Mouse (Mus musculus): ENCODE measurements around the gene Dppa3. TPM values are rescaled to one million over a fixed set of nuclear protein-coding genes. Genes with fewer than 3 reads are reported as not detected.

Dppa3 gene
- polyA plus RNA-seq, 1 experiment from 2014 or later: not detected

GRCm38 (mm10) chr6:122599054-122599737 lies 27.0 kb upstream of the Dppa3 start:
- 80% methylated on average over 9 of the region's 9 CpGs for WGBS (ENCODE audit: insufficient replicate concordance)
- Histone ChIP-seq H3K27ac (ENCODE audit: low read length) (no peak overlapping the region), H3K4me3 (ENCODE audit: low read depth, low read length) (no peak overlapping the region), H3K4me2 (ENCODE audit: low read depth, low read length) (no peak overlapping the region), H3K4me1 (ENCODE audit: control insufficient read depth, low read depth, low read length) (no peaks in the 10 kb centered on the region), H3K36me3 (ENCODE audit: control insufficient read depth, insufficient read depth) (no peaks in the 10 kb centered on the region), H3K27me3 (ENCODE audit: control insufficient read depth, insufficient read depth, low read depth, low read length) (no peaks in the 10 kb centered on the region), H3K9ac (ENCODE audit: low read depth, low read length) (no peak overlapping the region), H3K9me3 (replicated peaks; ENCODE audit: control insufficient read depth, low read length) (no peaks in the 10 kb centered on the region)
- ATAC-seq (ENCODE audit: low read depth): no peak

GRCm38 (mm10) chr6:122600066-122600646 lies 26.1 kb upstream of the Dppa3 start:
- no peak overlapping the region for H3K27ac ChIP-seq (ENCODE audit: low read length)
- no peaks in the 10 kb centered on the region for H3K27me3 ChIP-seq (ENCODE audit: control insufficient read depth, insufficient read depth, low read depth, low read length)
- no peak for ATAC-seq (ENCODE audit: low read depth)
- H3K36me3 ChIP-seq (ENCODE audit: control insufficient read depth, insufficient read depth): no peaks in the 10 kb centered on the region
- no peak overlapping the region for H3K4me3 ChIP-seq (ENCODE audit: low read depth, low read length)
- no peaks in the 10 kb centered on the region for H3K4me1 ChIP-seq (ENCODE audit: control insufficient read depth, low read depth, low read length)
- no peak overlapping the region for H3K4me2 ChIP-seq (ENCODE audit: low read depth, low read length)
- WGBS (ENCODE audit: insufficient replicate concordance): 70% methylated on average over 7 of the region's 7 CpGs
- no peak overlapping the region for H3K9ac ChIP-seq (ENCODE audit: low read depth, low read length)
- H3K9me3 ChIP-seq (replicated peaks; ENCODE audit: control insufficient read depth, low read length): no peaks in the 10 kb centered on the region

- no peak overlapping the region for H3K4me3 ChIP-seq (ENCODE audit: low read depth, low read length)
Measured at GRCm38 (mm10) chr6:122601031-122601430, 25.2 kb upstream of the Dppa3 start.

GRCm38 (mm10) chr6:122601615-122602014 lies 24.6 kb upstream of the Dppa3 start:
- H3K4me1 ChIP-seq (ENCODE audit: control insufficient read depth, low read depth, low read length): no peaks in the 10 kb centered on the region
- no peaks in the 10 kb centered on the region for H3K9me3 ChIP-seq (replicated peaks; ENCODE audit: control insufficient read depth, low read length)
- H3K4me3 ChIP-seq (ENCODE audit: low read depth, low read length): peak overlapping the region; percentile 71
- peak overlapping the region; percentile 78 for H3K27ac ChIP-seq (ENCODE audit: low read length)
- H3K9ac ChIP-seq (ENCODE audit: low read depth, low read length): peak overlapping the region; percentile 69
- H3K36me3 ChIP-seq (ENCODE audit: control insufficient read depth, insufficient read depth): no peaks in the 10 kb centered on the region
- H3K4me2 ChIP-seq (ENCODE audit: low read depth, low read length): peak overlapping the region; percentile 52
- ATAC-seq (ENCODE audit: low read depth): no peak
- no peaks in the 10 kb centered on the region for H3K27me3 ChIP-seq (ENCODE audit: control insufficient read depth, insufficient read depth, low read depth, low read length)
- 50% methylated on average over 3 of the region's 3 CpGs for WGBS (ENCODE audit: insufficient replicate concordance)

More at GRCm38 (mm10) chr6:122601031-122601430, 25.2 kb upstream of the Dppa3 start:
- Histone ChIP-seq H3K4me1 (ENCODE audit: control insufficient read depth, low read depth, low read length) (no peaks in the 10 kb centered on the region), H3K9me3 (replicated peaks; ENCODE audit: control insufficient read depth, low read length) (no peaks in the 10 kb centered on the region), H3K36me3 (ENCODE audit: control insufficient read depth, insufficient read depth) (no peaks in the 10 kb centered on the region), H3K9ac (ENCODE audit: low read depth, low read length) (no peak overlapping the region), H3K27ac (ENCODE audit: low read length) (no peak overlapping the region), H3K27me3 (ENCODE audit: control insufficient read depth, insufficient read depth, low read depth, low read length) (no peaks in the 10 kb centered on the region), H3K4me2 (ENCODE audit: low read depth, low read length) (no peak overlapping the region)
- WGBS (ENCODE audit: insufficient replicate concordance): 71% methylated on average over 4 of the region's 4 CpGs
- no peak for ATAC-seq (ENCODE audit: low read depth)

GRCm38 (mm10) chr6:122602242-122602991 lies 23.8 kb upstream of the Dppa3 start, which contains the start of gene Apobec1:
TSS of gene Apobec1 (minus strand) at chr6:122602444.
- H3K27me3 ChIP-seq (ENCODE audit: control insufficient read depth, insufficient read depth, low read depth, low read length): no peaks in the 10 kb centered on the region
- peak within 1 kb of the TSS; percentile 52 for H3K4me2 ChIP-seq (ENCODE audit: low read depth, low read length)
- peak; percentile 87 for ATAC-seq (ENCODE audit: low read depth)
- 1% methylated on average over 22 of the region's 22 CpGs for WGBS (ENCODE audit: insufficient replicate concordance)
- H3K4me1 ChIP-seq (ENCODE audit: control insufficient read depth, low read depth, low read length): no peaks in the 10 kb centered on the region
- H3K9ac ChIP-seq (ENCODE audit: low read depth, low read length): peak within 1 kb of the TSS; percentile 69
- peak within 1 kb of the TSS; percentile 78 for H3K27ac ChIP-seq (ENCODE audit: low read length)
- peak within 1 kb of the TSS; percentile 71 for H3K4me3 ChIP-seq (ENCODE audit: low read depth, low read length)
- no peaks in the 10 kb centered on the region for H3K9me3 ChIP-seq (replicated peaks; ENCODE audit: control insufficient read depth, low read length)
- H3K36me3 ChIP-seq (ENCODE audit: control insufficient read depth, insufficient read depth): no peaks in the 10 kb centered on the region

GRCm38 (mm10) chr6:122602992-122603322 lies 23.3 kb upstream of the Dppa3 start:
- peak overlapping the region; percentile 69 for H3K9ac ChIP-seq (ENCODE audit: low read depth, low read length)
- H3K4me2 ChIP-seq (ENCODE audit: low read depth, low read length): peak overlapping the region; percentile 52
- H3K9me3 ChIP-seq (replicated peaks; ENCODE audit: control insufficient read depth, low read length): no peaks in the 10 kb centered on the region
- H3K36me3 ChIP-seq (ENCODE audit: control insufficient read depth, insufficient read depth): no peaks in the 10 kb centered on the region
- no peaks in the 10 kb centered on the region for H3K4me1 ChIP-seq (ENCODE audit: control insufficient read depth, low read depth, low read length)
- no peak for ATAC-seq (ENCODE audit: low read depth)
- WGBS (ENCODE audit: insufficient replicate concordance): 0% methylated on average over 1 of the region's 1 CpGs
- peak overlapping the region; percentile 71 for H3K4me3 ChIP-seq (ENCODE audit: low read depth, low read length)
- peak overlapping the region; percentile 78 for H3K27ac ChIP-seq (ENCODE audit: low read length)
- no peaks in the 10 kb centered on the region for H3K27me3 ChIP-seq (ENCODE audit: control insufficient read depth, insufficient read depth, low read depth, low read length)

- Histone ChIP-seq H3K4me2 (ENCODE audit: low read depth, low read length) (no peak overlapping the region), H3K4me1 (ENCODE audit: control insufficient read depth, low read depth, low read length) (no peaks in the 10 kb centered on the region), H3K4me3 (ENCODE audit: low read depth, low read length) (no peak overlapping the region), H3K9me3 (replicated peaks; ENCODE audit: control insufficient read depth, low read length) (no peaks in the 10 kb centered on the region), H3K27ac (ENCODE audit: low read length) (peak overlapping the region; percentile 58), H3K9ac (ENCODE audit: low read depth, low read length) (no peak overlapping the region), H3K36me3 (ENCODE audit: control insufficient read depth, insufficient read depth) (no peaks in the 10 kb centered on the region), H3K27me3 (ENCODE audit: control insufficient read depth, insufficient read depth, low read depth, low read length) (no peaks in the 10 kb centered on the region)
- no peak for ATAC-seq (ENCODE audit: low read depth)
Measured at GRCm38 (mm10) chr6:122604260-122604659, 21.9 kb upstream of the Dppa3 start.

GRCm38 (mm10) chr6:122605483-122605882 lies 20.7 kb upstream of the Dppa3 start:
- H3K27ac ChIP-seq (ENCODE audit: low read length): no peak overlapping the region
- ATAC-seq (ENCODE audit: low read depth): no peak
- no peaks in the 10 kb centered on the region for H3K4me1 ChIP-seq (ENCODE audit: control insufficient read depth, low read depth, low read length)
- no peaks in the 10 kb centered on the region for H3K36me3 ChIP-seq (ENCODE audit: control insufficient read depth, insufficient read depth)
- no peak overlapping the region for H3K9ac ChIP-seq (ENCODE audit: low read depth, low read length)
- no peaks in the 10 kb centered on the region for H3K9me3 ChIP-seq (replicated peaks; ENCODE audit: control insufficient read depth, low read length)
- no peak overlapping the region for H3K4me2 ChIP-seq (ENCODE audit: low read depth, low read length)
- no peak overlapping the region for H3K4me3 ChIP-seq (ENCODE audit: low read depth, low read length)
- no peaks in the 10 kb centered on the region for H3K27me3 ChIP-seq (ENCODE audit: control insufficient read depth, insufficient read depth, low read depth, low read length)
- 76% methylated on average over 8 of the region's 8 CpGs for WGBS (ENCODE audit: insufficient replicate concordance)

- ATAC-seq (ENCODE audit: low read depth): no peak
- no peak overlapping the region for H3K27ac ChIP-seq (ENCODE audit: low read length)
- WGBS (ENCODE audit: insufficient replicate concordance): 78% methylated on average over 11 of the region's 11 CpGs
Measured at GRCm38 (mm10) chr6:122606661-122607060, 19.5 kb upstream of the Dppa3 start.

More at GRCm38 (mm10) chr6:122606661-122607060, 19.5 kb upstream of the Dppa3 start:
- Histone ChIP-seq H3K36me3 (ENCODE audit: control insufficient read depth, insufficient read depth) (no peaks in the 10 kb centered on the region), H3K4me3 (ENCODE audit: low read depth, low read length) (no peak overlapping the region), H3K9ac (ENCODE audit: low read depth, low read length) (no peak overlapping the region), H3K9me3 (replicated peaks; ENCODE audit: control insufficient read depth, low read length) (no peaks in the 10 kb centered on the region), H3K4me1 (ENCODE audit: control insufficient read depth, low read depth, low read length) (no peaks in the 10 kb centered on the region), H3K27me3 (ENCODE audit: control insufficient read depth, insufficient read depth, low read depth, low read length) (no peaks in the 10 kb centered on the region), H3K4me2 (ENCODE audit: low read depth, low read length) (no peak overlapping the region)
